Mouse (Mus musculus) erythroblast, embryonic 14.5 days (primary cell): ENCODE measurements around the gene Sec61g. TPM values are rescaled to one million over a fixed set of nuclear protein-coding genes. Genes with fewer than 3 reads are reported as not detected.

Experiments used
- H3K27me3 ChIP-seq: 2 replicates; pipeline ENCODE4 v1.6.1; 2012; ENCODE audit warnings: inconsistent platforms; ENCODE audit not compliant: control insufficient read depth
- H3K36me3 ChIP-seq: 2 replicates; pipeline ENCODE4 v1.6.1; 2012; ENCODE audit warnings: mild to moderate bottlenecking, inconsistent platforms; ENCODE audit not compliant: control insufficient read depth
- H3K4me1 ChIP-seq: 2 replicates; pipeline ENCODE4 v1.6.1; 2012; ENCODE audit warnings: inconsistent platforms; ENCODE audit not compliant: control insufficient read depth
- H3K4me3 ChIP-seq: replicated peaks from 2 replicates; pipeline ENCODE3; 2012; ENCODE audit warnings: moderate library complexity, mild to moderate bottlenecking, inconsistent platforms
- H3K9me3 ChIP-seq: 2 replicates; pipeline ENCODE4 v1.6.1; 2012; ENCODE audit warnings: low read length, inconsistent platforms, mixed read lengths; ENCODE audit not compliant: control insufficient read depth
- GATA1 ChIP-seq: IDR thresholded peaks from 2 replicates; pipeline ENCODE4 v1.6.1; 2012; ENCODE audit warnings: low read length, inconsistent platforms, mixed read lengths
- TAL1 ChIP-seq: IDR thresholded peaks from 3 replicates; pipeline ENCODE4 v1.6.1; 2012; ENCODE audit warnings: low read length, inconsistent platforms, mixed read lengths
- polyA plus RNA-seq: library from polyadenylated mRNA; stranded (reverse); fragments of >175 nt; gene quantifications from 2 replicates; pipeline ENCODE4 v1.2.3, GENCODE M21; 2012

The Sec61g gene
- 3.0 and 6.0 TPM in 2 replicates for polyA plus RNA-seq

GRCm38 (mm10) chr11:16508052-16508654, at the start of gene Sec61g:
Gene Sec61g, minus strand, starts transcription at chr11:16508484.
- H3K27me3 ChIP-seq, result peaks cover 6% of the 10 kb centered on the region
- H3K9me3 ChIP-seq, result no peaks in the 10 kb centered on the region
- peak within 1 kb of the TSS; percentile 74 for H3K4me3 ChIP-seq
- H3K36me3 ChIP-seq, result peaks cover 37% of the 10 kb centered on the region
- no peak for TF ChIP-seq GATA1
- TF ChIP-seq TAL1, result no peak
- peaks cover 47% of the 10 kb centered on the region for H3K4me1 ChIP-seq

GRCm38 (mm10) chr11:16546421-16547163, 38.3 kb upstream of the Sec61g start:
- no peak for TF ChIP-seq TAL1
- TF ChIP-seq GATA1, result no peak
- no peaks in the 10 kb centered on the region for H3K36me3 ChIP-seq

DNA sequence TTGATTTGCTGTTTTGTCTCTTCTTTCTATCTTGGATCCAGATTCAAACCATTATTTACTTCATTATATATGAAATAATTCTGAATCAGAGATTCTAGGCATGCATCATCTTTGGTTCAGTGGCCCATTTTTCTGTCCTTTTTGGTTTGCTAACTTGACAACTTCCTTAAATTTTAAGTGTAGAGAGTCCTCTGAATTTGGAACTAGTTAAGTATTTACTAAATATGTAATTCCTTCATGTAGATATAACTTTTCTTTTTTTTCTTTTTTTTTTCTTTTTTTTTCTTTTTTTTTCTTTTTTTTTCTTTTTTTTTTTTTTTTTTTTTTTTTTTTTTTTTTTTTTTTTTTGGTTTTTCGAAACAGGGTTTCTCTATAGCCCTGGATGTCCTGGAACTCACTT, 29.1 kb upstream of the Sec61g start:
- no peak overlapping the region for H3K4me3 ChIP-seq
- H3K36me3 ChIP-seq, result no peaks in the 10 kb centered on the region
- H3K27me3 ChIP-seq, result no peaks in the 10 kb centered on the region
- H3K4me1 ChIP-seq, result no peaks in the 10 kb centered on the region
- TF ChIP-seq GATA1, result no peak
- TF ChIP-seq TAL1, result no peak
- H3K9me3 ChIP-seq, result no peaks in the 10 kb centered on the region

More at GRCm38 (mm10) chr11:16546421-16547163, 38.3 kb upstream of the Sec61g start:
- H3K4me3 ChIP-seq, result no peak overlapping the region
- no peaks in the 10 kb centered on the region for H3K4me1 ChIP-seq
- H3K27me3 ChIP-seq, result no peaks in the 10 kb centered on the region
- no peaks in the 10 kb centered on the region for H3K9me3 ChIP-seq

- Histone ChIP-seq H3K4me3 (no peak overlapping the region), H3K4me1 (no peaks in the 10 kb centered on the region), H3K9me3 (no peaks in the 10 kb centered on the region), H3K27me3 (no peaks in the 10 kb centered on the region), H3K36me3 (no peaks in the 10 kb centered on the region)
- TF ChIP-seq TAL1, result no peak
- TF ChIP-seq GATA1, result no peak
These were observed 26.6 kb upstream of the Sec61g start for GRCm38 (mm10) chr11:16534582-16535553.

DNA sequence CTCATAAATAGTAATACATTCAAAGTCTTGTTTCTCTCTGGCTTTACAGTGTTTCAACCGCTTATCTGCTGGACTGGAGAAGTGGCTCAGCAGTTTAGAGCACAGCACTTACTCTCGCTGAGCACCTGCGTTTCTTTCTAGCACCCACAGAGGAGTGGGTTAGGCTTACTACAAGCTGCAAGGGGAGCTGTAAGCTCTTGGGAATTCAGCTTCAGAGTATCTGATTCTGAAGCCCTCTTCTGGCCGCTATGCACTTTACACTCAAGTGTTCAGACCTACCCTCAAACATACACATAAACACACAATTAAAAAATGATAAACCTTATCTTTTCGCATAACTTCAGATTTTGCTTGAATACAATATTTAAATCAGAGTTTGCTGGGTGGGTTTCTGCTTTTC, 24.6 kb upstream of the Sec61g start:
- Histone ChIP-seq H3K4me1 (no peaks in the 10 kb centered on the region), H3K4me3 (no peak overlapping the region), H3K27me3 (no peaks in the 10 kb centered on the region), H3K9me3 (no peaks in the 10 kb centered on the region), H3K36me3 (no peaks in the 10 kb centered on the region)
- TF ChIP-seq TAL1 (no peak), GATA1 (no peak)

DNA sequence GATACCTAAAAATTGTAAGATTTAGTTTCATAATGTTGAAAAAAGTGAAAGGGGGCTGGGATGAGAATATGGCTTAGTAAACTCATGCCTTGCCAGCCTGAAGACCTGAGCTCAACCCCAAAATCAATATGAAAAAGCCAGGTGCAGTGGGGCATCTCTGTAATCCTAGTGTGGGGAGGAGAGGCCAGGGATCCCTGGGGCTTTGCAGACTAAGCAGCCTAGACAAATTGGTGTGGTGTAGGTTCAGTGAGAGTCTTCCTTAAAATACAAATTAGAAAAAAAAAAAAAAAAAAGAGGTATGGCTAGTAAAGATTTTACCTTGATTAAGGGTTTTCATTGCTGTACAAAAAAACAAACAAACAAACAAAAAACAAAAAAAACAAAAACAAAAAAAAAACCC, 20.6 kb upstream of the Sec61g start:
- Histone ChIP-seq H3K9me3 (no peaks in the 10 kb centered on the region), H3K4me3 (no peak overlapping the region), H3K36me3 (no peaks in the 10 kb centered on the region), H3K4me1 (no peaks in the 10 kb centered on the region), H3K27me3 (no peaks in the 10 kb centered on the region)
- TF ChIP-seq TAL1, result no peak
- TF ChIP-seq GATA1, result no peak

GRCm38 (mm10) chr11:16528391-16528790, 20.1 kb upstream of the Sec61g start:
- Histone ChIP-seq H3K27me3 (no peaks in the 10 kb centered on the region), H3K36me3 (no peaks in the 10 kb centered on the region), H3K9me3 (no peaks in the 10 kb centered on the region), H3K4me3 (no peak overlapping the region), H3K4me1 (no peaks in the 10 kb centered on the region)
- no peak for TF ChIP-seq TAL1
- no peak for TF ChIP-seq GATA1

GRCm38 (mm10) chr11:16527743-16528142, 19.5 kb upstream of the Sec61g start:
- H3K4me1 ChIP-seq, result no peaks in the 10 kb centered on the region
- no peak overlapping the region for H3K4me3 ChIP-seq
- no peaks in the 10 kb centered on the region for H3K27me3 ChIP-seq
- H3K36me3 ChIP-seq, result no peaks in the 10 kb centered on the region
- no peak for TF ChIP-seq GATA1
- TF ChIP-seq TAL1, result no peak
- no peaks in the 10 kb centered on the region for H3K9me3 ChIP-seq

DNA sequence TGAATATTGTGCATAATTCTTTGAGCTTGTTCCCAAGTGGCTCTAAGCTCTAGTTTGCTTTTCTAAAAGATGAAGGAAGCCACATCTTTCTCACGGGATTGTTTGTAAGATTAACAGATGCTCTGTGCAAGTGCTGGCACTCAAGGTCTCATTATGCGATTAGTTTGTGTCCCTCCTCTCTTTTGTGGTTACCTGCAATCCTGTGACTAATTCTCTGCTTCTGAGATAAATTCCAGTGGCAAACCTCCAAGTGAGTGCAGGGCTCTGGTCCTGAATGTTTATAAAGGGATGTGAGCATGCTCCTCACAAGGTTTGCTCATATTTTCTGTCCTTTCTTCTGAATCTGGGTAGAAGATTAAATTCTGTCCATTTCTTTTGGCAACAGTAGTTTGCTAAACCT, 18.2 kb upstream of the Sec61g start:
- Histone ChIP-seq H3K4me1 (no peaks in the 10 kb centered on the region), H3K4me3 (no peak overlapping the region), H3K27me3 (no peaks in the 10 kb centered on the region), H3K36me3 (no peaks in the 10 kb centered on the region), H3K9me3 (no peaks in the 10 kb centered on the region)
- TF ChIP-seq TAL1 (no peak), GATA1 (no peak)
